Mouse (Mus musculus): ENCODE data around the gene Mea1. TPM values are rescaled to one million over a fixed set of nuclear protein-coding genes. Genes with fewer than 3 reads are reported as not detected.

The Mea1 gene
- polyA plus RNA-seq, 1 experiment, result 145 TPM

GRCm38 (mm10) chr17:46724477-46725084, 46.0 kb downstream of the Mea1 start:
- Histone ChIP-seq H3K4me2 (ENCODE audit: low read depth) (no peak overlapping the region), H3K4me3 (no peak overlapping the region), H3K79me2 (ENCODE audit: control insufficient read depth, insufficient read depth) (no peaks in the 10 kb centered on the region), H3K36me3 (ENCODE audit: control insufficient read depth, insufficient read depth) (no peaks in the 10 kb centered on the region), H3K27me3 (ENCODE audit: control insufficient read depth, insufficient read depth, insufficient read length) (no peaks in the 10 kb centered on the region), H3ac (ENCODE audit: control insufficient read depth, insufficient read length) (no peak overlapping the region)
- TF ChIP-seq USF1 (IDR thresholded peaks at IDR 0.05; ENCODE audit: low read depth) (no peak), POLR2AphosphoS2 (IDR thresholded peaks at IDR 0.05; ENCODE audit: insufficient read length, low read depth) (no peak), REST (IDR thresholded peaks at IDR 0.05; ENCODE audit: insufficient read depth, insufficient read length) (no peak), MYOD1 (IDR thresholded peaks at IDR 0.05; ENCODE audit: control insufficient read depth in 1 of 3, insufficient read length in 2 of 3, low read depth in 2 of 3) (no peak), SRF (IDR thresholded peaks at IDR 0.05; ENCODE audit: control insufficient read depth, insufficient read length, low read depth) (no peak), E2F4 (IDR thresholded peaks at IDR 0.05; ENCODE audit: insufficient read depth) (no peak), CEBPB (IDR thresholded peaks at IDR 0.05; ENCODE audit: insufficient read depth, poor library complexity, severe bottlenecking) (no peak), TCF12 (IDR thresholded peaks at IDR 0.05; ENCODE audit: insufficient read depth, poor library complexity, severe bottlenecking) (no peak), TCF3 (IDR thresholded peaks at IDR 0.05; ENCODE audit: insufficient read length, low read depth) (no peak), MAX (IDR thresholded peaks at IDR 0.05; ENCODE audit: low read depth) (no peak), MYOG (IDR thresholded peaks at IDR 0.05; ENCODE audit: control insufficient read depth in 1 of 3, insufficient read depth in 1 of 3, insufficient read length in 2 of 3, low read depth in 2 of 3) (no peak), POLR2A (IDR thresholded peaks at IDR 0.05; ENCODE audit: insufficient read length, low read depth) (no peak)

GRCm38 (mm10) chr17:46725273-46725672, 46.7 kb downstream of the Mea1 start:
- Histone ChIP-seq H3ac (ENCODE audit: control insufficient read depth, insufficient read length) (no peak overlapping the region), H3K4me2 (ENCODE audit: low read depth) (no peak overlapping the region), H3K4me3 (no peak overlapping the region), H3K79me2 (ENCODE audit: control insufficient read depth, insufficient read depth) (no peaks in the 10 kb centered on the region), H3K36me3 (ENCODE audit: control insufficient read depth, insufficient read depth) (no peaks in the 10 kb centered on the region), H3K27me3 (ENCODE audit: control insufficient read depth, insufficient read depth, insufficient read length) (no peaks in the 10 kb centered on the region)
- TF ChIP-seq POLR2AphosphoS2 (IDR thresholded peaks at IDR 0.05; ENCODE audit: insufficient read length, low read depth), result no peak
- no peak for TF ChIP-seq REST (IDR thresholded peaks at IDR 0.05; ENCODE audit: insufficient read depth, insufficient read length)
- TF ChIP-seq POLR2A (IDR thresholded peaks at IDR 0.05; ENCODE audit: insufficient read length, low read depth), result no peak
- TF ChIP-seq CEBPB (IDR thresholded peaks at IDR 0.05; ENCODE audit: insufficient read depth, poor library complexity, severe bottlenecking), result no peak
- no peak for TF ChIP-seq E2F4 (IDR thresholded peaks at IDR 0.05; ENCODE audit: insufficient read depth)
- no peak for TF ChIP-seq USF1 (IDR thresholded peaks at IDR 0.05; ENCODE audit: low read depth)
- TF ChIP-seq MAX (IDR thresholded peaks at IDR 0.05; ENCODE audit: low read depth), result no peak
- no peak for TF ChIP-seq TCF12 (IDR thresholded peaks at IDR 0.05; ENCODE audit: insufficient read depth, poor library complexity, severe bottlenecking)
- no peak for TF ChIP-seq MYOG (IDR thresholded peaks at IDR 0.05; ENCODE audit: control insufficient read depth in 1 of 3, insufficient read depth in 1 of 3, insufficient read length in 2 of 3, low read depth in 2 of 3)
- TF ChIP-seq MYOD1 (IDR thresholded peaks at IDR 0.05; ENCODE audit: control insufficient read depth in 1 of 3, insufficient read length in 2 of 3, low read depth in 2 of 3), result no peak
- no peak for TF ChIP-seq TCF3 (IDR thresholded peaks at IDR 0.05; ENCODE audit: insufficient read length, low read depth)

DNA sequence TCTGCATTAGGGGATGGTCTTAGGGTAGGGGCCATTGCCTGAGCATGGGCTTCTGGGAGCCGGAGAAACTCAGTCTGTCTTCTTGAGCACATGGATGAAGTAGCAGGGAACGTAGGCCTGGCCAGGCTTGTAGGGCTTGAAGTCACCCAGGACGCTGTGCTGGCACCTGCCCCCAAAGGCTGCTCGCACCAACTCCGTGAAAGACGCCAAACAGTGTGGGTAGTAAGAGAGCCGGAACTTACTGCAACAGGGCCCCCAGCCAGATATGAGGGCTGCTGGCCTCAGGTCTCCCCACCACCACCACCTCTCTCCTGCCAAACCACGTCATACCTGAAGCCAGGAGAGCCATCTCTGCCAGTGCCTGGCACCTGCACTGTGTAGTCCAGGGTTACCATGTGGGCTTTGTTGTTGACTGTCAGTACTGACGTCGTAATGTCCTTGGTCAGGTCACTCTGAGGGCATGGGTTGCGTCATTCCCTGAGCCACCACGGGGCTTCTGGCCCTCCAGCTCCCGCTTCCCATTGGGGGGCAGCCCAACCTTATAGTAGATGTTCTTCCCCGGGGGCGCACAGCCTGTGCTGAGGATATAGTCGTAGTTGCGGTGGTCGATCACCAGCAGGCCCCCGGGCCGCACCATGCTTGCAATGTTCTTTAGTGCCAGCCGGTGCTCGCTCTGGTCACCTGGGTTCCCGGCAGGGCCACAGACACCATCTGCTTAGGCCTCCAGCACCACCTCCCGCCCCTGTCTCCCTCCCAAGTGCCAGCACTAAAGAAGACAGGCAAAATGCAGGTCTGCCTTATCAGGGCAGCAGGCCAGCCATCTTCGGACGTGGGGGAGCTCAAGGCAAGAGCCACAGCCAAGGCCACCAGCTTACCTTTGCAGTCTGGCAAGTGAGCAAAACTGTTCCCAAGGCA, 47.4 kb downstream of the Mea1 start:
- Histone ChIP-seq H3K4me3 (no peak overlapping the region), H3ac (ENCODE audit: control insufficient read depth, insufficient read length) (no peak overlapping the region), H3K79me2 (ENCODE audit: control insufficient read depth, insufficient read depth) (no peaks in the 10 kb centered on the region), H3K4me2 (ENCODE audit: low read depth) (no peak overlapping the region), H3K27me3 (ENCODE audit: control insufficient read depth, insufficient read depth, insufficient read length) (no peaks in the 10 kb centered on the region), H3K36me3 (ENCODE audit: control insufficient read depth, insufficient read depth) (no peaks in the 10 kb centered on the region)
- TF ChIP-seq POLR2AphosphoS2 (IDR thresholded peaks at IDR 0.05; ENCODE audit: insufficient read length, low read depth) (peak; percentile 25), REST (IDR thresholded peaks at IDR 0.05; ENCODE audit: insufficient read depth, insufficient read length) (no peak)

DNA sequence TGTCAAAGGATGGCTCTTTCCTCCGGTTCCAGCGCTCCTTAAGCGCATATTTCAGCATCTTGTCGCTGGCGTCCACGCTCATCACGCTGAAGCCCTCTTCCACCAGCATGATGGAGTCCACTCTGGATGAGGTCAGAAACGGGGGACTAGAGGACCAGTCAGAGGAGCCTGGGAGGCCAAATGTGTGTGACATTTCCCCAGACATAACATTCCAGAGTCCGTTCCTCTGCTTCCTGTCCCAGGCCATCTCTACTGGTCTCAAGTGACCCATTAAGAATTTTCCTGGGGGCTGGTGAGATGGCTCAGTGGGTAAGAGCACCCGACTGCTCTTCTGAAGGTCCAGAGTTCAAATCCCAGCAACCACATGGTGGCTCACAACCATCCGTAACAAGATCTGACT, 48.7 kb downstream of the Mea1 start:
- no peaks in the 10 kb centered on the region for H3K27me3 ChIP-seq (ENCODE audit: control insufficient read depth, insufficient read depth, insufficient read length)
- no peak overlapping the region for H3K4me3 ChIP-seq
- H3ac ChIP-seq (ENCODE audit: control insufficient read depth, insufficient read length), result no peak overlapping the region
- no peaks in the 10 kb centered on the region for H3K79me2 ChIP-seq (ENCODE audit: control insufficient read depth, insufficient read depth)
- H3K4me2 ChIP-seq (ENCODE audit: low read depth), result no peak overlapping the region
- TF ChIP-seq USF1 (IDR thresholded peaks at IDR 0.05; ENCODE audit: low read depth) (no peak), POLR2AphosphoS2 (IDR thresholded peaks at IDR 0.05; ENCODE audit: insufficient read length, low read depth) (no peak), MAX (IDR thresholded peaks at IDR 0.05; ENCODE audit: low read depth) (no peak), MYOG (IDR thresholded peaks at IDR 0.05; ENCODE audit: control insufficient read depth in 1 of 3, insufficient read depth in 1 of 3, insufficient read length in 2 of 3, low read depth in 2 of 3) (no peak), POLR2A (IDR thresholded peaks at IDR 0.05; ENCODE audit: insufficient read length, low read depth) (no peak), E2F4 (IDR thresholded peaks at IDR 0.05; ENCODE audit: insufficient read depth) (no peak), MYOD1 (IDR thresholded peaks at IDR 0.05; ENCODE audit: control insufficient read depth in 1 of 3, insufficient read length in 2 of 3, low read depth in 2 of 3) (no peak), REST (IDR thresholded peaks at IDR 0.05; ENCODE audit: insufficient read depth, insufficient read length) (no peak), CEBPB (IDR thresholded peaks at IDR 0.05; ENCODE audit: insufficient read depth, poor library complexity, severe bottlenecking) (no peak), TCF3 (IDR thresholded peaks at IDR 0.05; ENCODE audit: insufficient read length, low read depth) (no peak), SRF (IDR thresholded peaks at IDR 0.05; ENCODE audit: control insufficient read depth, insufficient read length, low read depth) (no peak), TCF12 (IDR thresholded peaks at IDR 0.05; ENCODE audit: insufficient read depth, poor library complexity, severe bottlenecking) (no peak)
- H3K36me3 ChIP-seq (ENCODE audit: control insufficient read depth, insufficient read depth), result no peaks in the 10 kb centered on the region
